Mouse (Mus musculus): ENCODE results near the gene Mlf2.

GRCm38 (mm10) chr6:124885956-124886381 lies 45.2 kb upstream of the Mlf2 start:
- no peak for TF ChIP-seq CTCF (IDR thresholded peaks at IDR 0.05; ENCODE audit: low read depth)
- TF ChIP-seq EP300 (IDR thresholded peaks at IDR 0.05; ENCODE audit: low read depth), result no peak
